Mouse (Mus musculus) kidney, adult 2 months (tissue): ENCODE results near the gene Draxin.

Experiments used
- CTCF ChIP-seq: fragments of 200-500 bp; conservative IDR thresholded peaks from 2 replicates; pipeline ENCODE4 v1.5.1; 2011; ENCODE audit warnings: low read depth, mild to moderate bottlenecking, control low read depth, low read length, moderate library complexity, mixed read lengths; ENCODE audit not compliant: insufficient read depth, insufficient read length
- POLR2A ChIP-seq: fragments of 200-500 bp; IDR thresholded peaks from one replicate; pipeline ENCODE4 v1.6.1; 2011; ENCODE audit warnings: low read depth, low read length, control low read depth

- TF ChIP-seq CTCF, result no peak
- TF ChIP-seq POLR2A, result no peak
Measured at GRCm38 (mm10) chr4:148056246-148056645, 74.3 kb downstream of the Draxin start.
